Mouse (Mus musculus): ENCODE measurements around the gene Cd63.

- no peak for TF ChIP-seq CTCF (IDR thresholded peaks at IDR 0.05; ENCODE audit: insufficient read depth, low read depth, low read length)
- TF ChIP-seq POLR2A (IDR thresholded peaks at IDR 0.05; ENCODE audit: insufficient read depth, low read depth, low read length), result no peak
Measured at GRCm38 (mm10) chr10:128900698-128901097, at the start of gene Cd63.
